Mouse (Mus musculus) E14TG2a.4 (cell line): ENCODE results near the gene B3gat2.

Source experiments
- H3K27me3 ChIP-seq: 2 replicates; pipeline ENCODE4 v1.6.1; 2014; ENCODE audit warnings: low read length, control low read depth; ENCODE audit not compliant: insufficient read depth
- H3K36me3 ChIP-seq: 2 replicates; pipeline ENCODE4 v1.6.1; 2014; ENCODE audit warnings: low read length, control low read depth; ENCODE audit not compliant: insufficient read depth
- H3K4me1 ChIP-seq: replicated peaks from 2 replicates; pipeline ENCODE4 v1.6.1; 2014; ENCODE audit warnings: low read depth, low read length, control low read depth
- H3K4me3 ChIP-seq: replicated peaks from 2 replicates; pipeline ENCODE4 v1.5.1; 2014; ENCODE audit warnings: mild to moderate bottlenecking, low read length
- H3K9me3 ChIP-seq: 2 replicates; pipeline ENCODE4 v1.6.1; 2014; ENCODE audit warnings: low read length, control low read depth
- CTCF ChIP-seq: conservative IDR thresholded peaks from 2 replicates; pipeline ENCODE4 v1.5.1; 2014; ENCODE audit warnings: low read length
- NANOG ChIP-seq: IDR thresholded peaks from 2 replicates; pipeline ENCODE4 v1.6.1; 2014; ENCODE audit warnings: borderline replicate concordance, low read length, mixed read lengths
- POU5F1 ChIP-seq: IDR thresholded peaks from 2 replicates; pipeline ENCODE4 v1.6.1; 2014; ENCODE audit warnings: low read length, borderline replicate concordance

Gene B3gat2

GRCm38 (mm10) chr1:23884914-23885313 is 123.4 kb downstream of the B3gat2 start:
- Histone ChIP-seq H3K9me3 (no peaks in the 10 kb centered on the region), H3K36me3 (no peaks in the 10 kb centered on the region), H3K4me1 (no peaks in the 10 kb centered on the region; the same call in 1 of the 2 replicates), H3K27me3 (no peaks in the 10 kb centered on the region), H3K4me3 (no peak overlapping the region)
- no peak for TF ChIP-seq CTCF
- no peak for TF ChIP-seq POU5F1
- TF ChIP-seq NANOG: no peak

DNA sequence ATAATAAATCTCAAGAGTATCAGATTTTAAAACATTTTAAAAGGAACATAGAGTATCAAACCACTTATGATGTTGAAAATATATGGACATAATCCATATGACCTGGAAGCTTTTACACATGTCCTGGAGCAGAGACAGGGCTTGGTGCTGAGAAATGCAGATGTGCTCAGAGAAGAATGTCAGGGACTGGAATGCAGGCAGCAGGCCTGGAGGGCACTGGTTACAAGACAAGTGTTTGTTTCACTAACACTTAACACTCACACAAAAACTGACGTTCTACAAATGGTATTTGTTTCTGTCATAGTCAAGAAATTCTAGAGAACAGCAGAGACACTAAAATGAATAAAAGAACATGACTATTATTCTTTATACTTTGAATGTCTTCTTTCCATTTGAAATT is 130.5 kb downstream of the B3gat2 start:
- no peaks in the 10 kb centered on the region for H3K4me1 ChIP-seq
- H3K36me3 ChIP-seq: no peaks in the 10 kb centered on the region
- TF ChIP-seq NANOG: no peak
- no peak for TF ChIP-seq CTCF
- TF ChIP-seq POU5F1: no peak
- H3K27me3 ChIP-seq: no peaks in the 10 kb centered on the region
- no peak overlapping the region for H3K4me3 ChIP-seq
- H3K9me3 ChIP-seq: no peaks in the 10 kb centered on the region
